Mouse (Mus musculus) neural tube, embryonic 14.5 days (tissue): Measurements from ENCODE around the gene Fam163a. TPM values are rescaled to one million over a fixed set of nuclear protein-coding genes. Genes with fewer than 3 reads are reported as not detected.

ENCODE experiments used
- ATAC-seq: fragments of 200-750 bp; cut with Nextera tagmentation; 2 replicates; pipeline ENCODE4 v1.8.0; 2017; ENCODE audit warnings: low read depth, mild to moderate bottlenecking, moderate TSS enrichment, moderate library complexity
- H3K27ac ChIP-seq: fragments of 300-500 bp; sonication (generic); 2 replicates; pipeline ENCODE4 v1.5.1; 2014; ENCODE audit warnings: low read depth, mild to moderate bottlenecking, control low read depth, low read length, moderate library complexity, mixed read lengths
- H3K27me3 ChIP-seq: fragments of 300-500 bp; sonication (generic); 2 replicates; pipeline ENCODE4 v1.6.1; 2014; ENCODE audit warnings: low read length; ENCODE audit not compliant: control insufficient read depth, insufficient read depth
- H3K36me3 ChIP-seq: fragments of 300-500 bp; sonication (generic); 2 replicates; pipeline ENCODE4 v1.6.1; 2014; ENCODE audit warnings: low read length, mixed read lengths; ENCODE audit not compliant: control insufficient read depth, insufficient read depth
- H3K4me1 ChIP-seq: fragments of 300-500 bp; sonication (generic); 2 replicates; pipeline ENCODE4 v1.6.1; 2014; ENCODE audit warnings: low read length; ENCODE audit not compliant: control insufficient read depth, insufficient read depth
- H3K4me2 ChIP-seq: fragments of 300-500 bp; sonication (generic); 2 replicates; pipeline ENCODE4 v1.6.1; 2014; ENCODE audit warnings: mild to moderate bottlenecking, low read depth, low read length, control low read depth
- H3K4me3 ChIP-seq: fragments of 300-500 bp; sonication (generic); 2 replicates; pipeline ENCODE4 v1.5.1; 2014; ENCODE audit warnings: low read depth, low read length, control low read depth, mixed read lengths
- H3K9ac ChIP-seq: fragments of 300-500 bp; sonication (generic); replicated peaks from 2 replicates; pipeline ENCODE4 v1.6.1; 2014; ENCODE audit warnings: low read depth, mild to moderate bottlenecking, control low read depth, low read length, mixed read lengths
- H3K9me3 ChIP-seq: fragments of 300-500 bp; sonication (generic); 2 replicates; pipeline ENCODE4 v1.6.1; 2016; ENCODE audit warnings: low read length; ENCODE audit not compliant: control insufficient read depth
- WGBS: fragments of 180-500 bp; shearing (Covaris S2); extraction: QIAGEN DNeasy Blood & Tissue Kit; methylation state at CpG from one replicate; pipeline ENCODE4 v1.1.7; 2014; 5-methylcytosine and 5-hydroxymethylcytosine counted together
- polyA plus RNA-seq: library from polyadenylated mRNA; unstranded; fragments of >200 nt; fragmentation: Nextera tagmentation; extraction: Ambion mirVana; gene quantifications from 2 replicates; pipeline ENCODE4 v1.2.1, GENCODE M21; 2014

The Fam163a gene
- polyA plus RNA-seq, 1 experiment from 2014 or later: 5.0 TPM

DNA sequence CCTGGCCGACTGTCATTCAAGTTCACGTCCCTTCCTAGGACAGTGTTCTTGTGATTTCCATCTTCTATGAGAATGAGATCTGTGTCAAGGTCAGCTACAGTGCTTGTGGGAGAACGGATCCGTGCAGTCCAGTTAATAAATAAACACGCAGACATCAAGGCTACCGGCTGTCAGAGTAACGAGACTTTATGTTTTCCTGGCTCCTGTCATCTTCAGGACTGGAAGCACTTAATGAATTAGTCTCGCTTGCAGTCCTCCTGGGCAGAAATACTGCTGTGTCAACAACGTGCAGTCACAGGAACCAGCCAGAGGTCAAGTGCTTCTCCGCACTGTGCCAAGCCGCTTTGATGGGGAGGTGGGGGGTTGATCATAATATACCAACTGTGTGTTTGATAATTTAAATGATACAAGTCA, 20.7 kb downstream of the Fam163a start:
- no peak overlapping the region for H3K9ac ChIP-seq
- H3K27me3 ChIP-seq: no peaks in the 10 kb centered on the region
- WGBS: 17% methylated on average over 11 of the region's 11 CpGs
- H3K4me3 ChIP-seq: no peak overlapping the region
- peaks cover 16% of the 10 kb centered on the region; the same call in 1 of the 2 replicates for H3K4me1 ChIP-seq
- H3K27ac ChIP-seq: no peak overlapping the region; the same call in 1 of the 2 replicates
- no peaks in the 10 kb centered on the region for H3K9me3 ChIP-seq
- peak; percentile 55; the same call in 1 of the 2 replicates for ATAC-seq
- no peaks in the 10 kb centered on the region for H3K36me3 ChIP-seq
- no peak overlapping the region for H3K4me2 ChIP-seq

DNA sequence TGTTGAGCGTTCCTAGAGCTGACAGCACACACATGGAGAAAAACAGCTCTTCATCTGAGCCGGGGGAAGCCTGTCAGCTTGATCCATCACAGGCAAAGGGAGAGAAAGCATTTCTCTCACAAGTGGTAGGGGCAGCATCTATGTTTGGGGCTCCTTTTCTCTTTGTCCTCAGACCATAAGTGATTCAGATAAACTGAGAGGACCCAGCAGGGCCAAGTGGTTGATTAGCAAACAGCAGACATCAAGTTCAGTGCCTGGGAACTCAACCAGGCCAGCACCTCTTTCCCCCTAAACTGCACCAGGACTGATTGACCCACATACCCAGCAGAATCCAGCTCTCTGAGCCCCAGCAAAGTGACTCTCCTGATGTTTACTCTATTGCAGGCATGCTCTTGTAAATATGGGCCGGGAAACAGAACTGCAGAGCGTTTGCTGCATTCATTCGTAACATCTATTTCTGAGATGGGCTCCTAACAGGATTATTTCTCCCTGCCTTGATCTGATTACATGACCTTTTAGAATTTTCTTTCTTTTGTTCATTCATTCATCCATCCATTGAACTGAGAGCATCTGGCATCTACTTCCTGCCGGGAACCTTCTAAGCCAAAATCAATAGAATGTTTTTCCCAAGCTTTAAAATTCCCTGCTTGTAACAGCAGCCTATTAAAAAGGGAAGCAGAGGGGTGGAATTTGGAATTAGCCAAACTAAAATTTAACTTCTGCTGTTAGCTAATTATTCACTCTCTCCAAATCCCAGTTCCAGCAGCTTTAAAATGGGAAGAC, 21.5 kb downstream of the Fam163a start:
- ATAC-seq: no peak
- Histone ChIP-seq H3K36me3 (no peaks in the 10 kb centered on the region), H3K4me3 (no peak overlapping the region), H3K9ac (no peak overlapping the region), H3K27ac (no peak overlapping the region; the same call in 1 of the 2 replicates), H3K4me2 (no peak overlapping the region), H3K4me1 (peaks cover 16% of the 10 kb centered on the region; the same call in 1 of the 2 replicates), H3K27me3 (no peaks in the 10 kb centered on the region), H3K9me3 (no peaks in the 10 kb centered on the region)
- WGBS: 36% methylated on average over 6 of the region's 6 CpGs

DNA sequence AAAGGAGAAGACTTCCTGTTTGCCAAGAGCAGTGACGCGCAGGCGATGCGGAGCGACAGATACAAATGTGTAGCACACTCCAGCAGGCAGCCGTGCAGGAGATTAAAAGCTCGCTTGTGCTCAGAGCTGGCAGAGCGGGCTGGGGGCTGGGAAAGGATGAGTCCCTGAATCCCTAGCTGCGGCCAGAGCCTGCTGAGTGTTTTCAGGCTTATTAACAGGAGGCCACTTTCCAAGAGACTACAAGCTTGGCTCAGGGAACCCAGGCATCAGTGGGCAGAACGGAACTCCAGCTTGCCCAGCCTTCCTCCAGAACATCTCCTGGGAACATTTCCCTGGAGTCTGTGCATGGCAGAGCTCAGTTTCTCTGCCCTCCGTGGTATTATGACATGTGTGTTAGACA, 25.0 kb downstream of the Fam163a start:
- Histone ChIP-seq H3K4me3 (no peak overlapping the region), H3K36me3 (no peaks in the 10 kb centered on the region), H3K4me2 (no peak overlapping the region), H3K9me3 (no peaks in the 10 kb centered on the region), H3K27ac (no peak overlapping the region), H3K27me3 (no peaks in the 10 kb centered on the region), H3K4me1 (peaks cover 16% of the 10 kb centered on the region; the same call in 1 of the 2 replicates), H3K9ac (no peak overlapping the region)
- WGBS: 26% methylated on average over 11 of the region's 11 CpGs
- ATAC-seq: peak; percentile 66; the same call in 1 of the 2 replicates

DNA sequence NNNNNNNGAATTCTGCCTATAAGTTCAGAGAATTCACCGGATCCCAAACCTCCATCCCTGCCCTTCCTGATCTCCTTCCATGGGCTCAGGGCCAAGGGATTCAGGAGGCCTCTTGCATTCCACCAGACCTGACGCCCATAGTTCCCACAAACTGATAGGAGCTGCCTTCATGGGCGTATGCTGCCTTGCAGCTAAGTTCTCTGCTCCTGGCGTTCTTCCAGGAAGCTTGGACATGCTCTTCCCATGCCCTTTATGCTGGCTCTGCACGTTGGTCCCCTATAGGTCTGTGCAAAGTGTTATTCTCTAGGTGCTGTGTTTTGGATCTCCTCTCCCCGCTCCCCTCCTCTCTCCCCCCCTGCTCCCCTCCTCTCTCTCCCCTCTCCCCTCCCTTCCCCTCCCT, 36.1 kb downstream of the Fam163a start:
- H3K4me1 ChIP-seq: no peaks in the 10 kb centered on the region
- no peak overlapping the region for H3K4me2 ChIP-seq
- no peaks in the 10 kb centered on the region for H3K27me3 ChIP-seq
- no peak overlapping the region for H3K4me3 ChIP-seq
- no peak for ATAC-seq
- 58% methylated on average over 6 of the region's 6 CpGs for WGBS
- H3K27ac ChIP-seq: no peak overlapping the region
- no peak overlapping the region for H3K9ac ChIP-seq
- no peaks in the 10 kb centered on the region for H3K36me3 ChIP-seq
- no peaks in the 10 kb centered on the region for H3K9me3 ChIP-seq

DNA sequence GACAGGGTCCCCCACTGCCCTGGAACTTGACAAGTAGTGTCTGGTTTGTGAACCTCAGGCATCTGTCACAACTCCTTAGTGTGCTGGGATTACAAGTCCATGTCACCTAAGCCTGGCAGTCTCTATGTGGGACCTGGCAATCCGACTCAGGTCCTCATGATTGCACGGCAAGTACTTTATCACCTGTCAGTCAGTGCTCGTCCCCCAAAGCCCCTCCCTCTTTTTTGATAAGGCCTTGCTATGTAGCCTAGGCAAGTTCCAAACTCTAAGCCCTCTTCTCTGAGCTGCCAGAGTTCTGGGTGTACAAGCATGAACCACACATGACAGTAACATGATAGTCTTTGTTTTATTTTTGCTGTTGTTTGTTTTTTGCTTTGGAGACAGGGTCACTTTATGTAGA, 88.1 kb downstream of the Fam163a start:
- no peak overlapping the region for H3K27ac ChIP-seq
- no peak overlapping the region for H3K4me2 ChIP-seq
- no peak overlapping the region for H3K9ac ChIP-seq
- no peak for ATAC-seq
- no peak overlapping the region for H3K4me3 ChIP-seq
- no peaks in the 10 kb centered on the region for H3K4me1 ChIP-seq
- H3K27me3 ChIP-seq: no peaks in the 10 kb centered on the region
- H3K36me3 ChIP-seq: no peaks in the 10 kb centered on the region
- 74% methylated on average over 3 of the region's 3 CpGs for WGBS
- H3K9me3 ChIP-seq: no peaks in the 10 kb centered on the region

DNA sequence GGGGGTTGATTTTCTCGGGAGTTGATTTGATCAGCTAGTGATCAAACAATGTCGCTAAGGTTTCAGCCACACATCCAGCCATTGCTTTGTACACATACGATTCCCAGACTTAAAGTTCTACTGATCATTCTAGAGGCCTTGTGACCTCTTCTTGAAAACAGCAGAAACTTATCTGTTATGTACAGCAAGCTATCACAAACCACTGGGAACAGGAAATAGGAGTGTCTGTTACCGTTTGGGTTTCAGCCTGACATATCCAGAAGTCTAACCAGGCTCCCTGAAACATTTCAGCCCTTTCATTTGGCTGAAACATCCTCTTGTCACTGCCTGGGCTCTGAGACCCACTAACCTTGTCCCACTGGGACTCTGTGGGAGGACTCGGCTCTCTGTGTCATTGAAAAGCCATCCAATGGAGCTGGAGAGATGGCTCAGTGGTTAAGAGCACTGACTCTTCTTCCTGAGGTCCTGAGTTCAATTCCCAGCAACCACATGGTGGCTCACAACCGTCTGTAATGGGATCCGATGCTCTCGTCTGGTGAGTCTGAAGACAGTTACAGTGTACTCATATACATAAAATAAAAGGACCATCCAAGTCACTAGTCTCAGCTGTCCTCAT, 90.8 kb downstream of the Fam163a start:
- ATAC-seq: no peak
- no peaks in the 10 kb centered on the region for H3K27me3 ChIP-seq
- no peaks in the 10 kb centered on the region for H3K4me1 ChIP-seq
- H3K27ac ChIP-seq: no peak overlapping the region
- no peak overlapping the region for H3K4me2 ChIP-seq
- no peaks in the 10 kb centered on the region for H3K36me3 ChIP-seq
- WGBS: 86% methylated on average over 8 of the region's 8 CpGs
- H3K9me3 ChIP-seq: no peaks in the 10 kb centered on the region
- H3K4me3 ChIP-seq: no peak overlapping the region
- H3K9ac ChIP-seq: no peak overlapping the region

DNA sequence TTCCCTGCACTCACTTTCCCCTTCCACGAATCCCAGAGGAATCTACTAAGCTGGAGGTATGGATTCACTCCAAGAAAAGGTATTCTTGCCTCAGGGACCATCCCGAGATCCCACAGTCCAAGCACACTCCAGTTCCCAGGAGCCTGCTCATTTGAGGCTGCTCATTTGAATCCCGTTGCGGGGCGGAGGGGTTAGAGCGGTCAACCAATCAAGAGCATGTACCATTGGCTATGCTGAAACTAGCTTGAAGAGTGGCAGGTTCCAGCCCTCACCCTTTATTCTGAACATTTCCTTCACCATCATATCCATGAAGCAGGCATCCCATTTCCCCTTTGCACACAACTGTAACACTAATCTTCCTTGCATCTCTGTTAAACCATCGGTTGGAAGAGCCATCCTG, 92.7 kb downstream of the Fam163a start:
- Histone ChIP-seq H3K9me3 (no peaks in the 10 kb centered on the region), H3K4me3 (no peak overlapping the region), H3K4me1 (no peaks in the 10 kb centered on the region), H3K4me2 (no peak overlapping the region), H3K9ac (no peak overlapping the region), H3K36me3 (no peaks in the 10 kb centered on the region), H3K27ac (no peak overlapping the region), H3K27me3 (no peaks in the 10 kb centered on the region)
- 60% methylated on average over 7 of the region's 7 CpGs for WGBS
- no peak for ATAC-seq

DNA sequence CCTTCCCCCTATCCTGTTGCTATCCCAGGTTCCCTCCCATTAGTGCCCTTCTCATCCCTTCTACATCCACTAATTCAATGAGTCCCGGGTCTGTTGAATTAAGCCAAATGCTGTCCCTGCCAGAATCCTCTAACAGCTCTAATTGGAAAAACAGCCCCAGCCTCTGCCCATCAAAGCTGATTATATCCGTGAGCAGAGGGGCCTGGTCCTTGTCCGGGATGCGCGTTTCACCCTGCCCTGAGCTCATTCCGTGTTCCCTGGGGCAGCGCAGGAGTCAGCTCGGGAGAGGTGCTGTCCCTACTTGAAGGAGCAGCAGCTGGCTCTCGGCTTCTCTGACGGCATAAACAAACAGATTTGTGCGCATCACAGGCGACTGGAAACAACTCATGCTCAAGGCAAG, 93.1 kb downstream of the Fam163a start:
- no peaks in the 10 kb centered on the region for H3K36me3 ChIP-seq
- ATAC-seq: no peak
- H3K9ac ChIP-seq: no peak overlapping the region
- WGBS: 39% methylated on average over 12 of the region's 12 CpGs
- H3K4me3 ChIP-seq: no peak overlapping the region
- H3K9me3 ChIP-seq: no peaks in the 10 kb centered on the region
- H3K27ac ChIP-seq: no peak overlapping the region
- H3K4me1 ChIP-seq: no peaks in the 10 kb centered on the region
- H3K4me2 ChIP-seq: no peak overlapping the region
- no peaks in the 10 kb centered on the region for H3K27me3 ChIP-seq

DNA sequence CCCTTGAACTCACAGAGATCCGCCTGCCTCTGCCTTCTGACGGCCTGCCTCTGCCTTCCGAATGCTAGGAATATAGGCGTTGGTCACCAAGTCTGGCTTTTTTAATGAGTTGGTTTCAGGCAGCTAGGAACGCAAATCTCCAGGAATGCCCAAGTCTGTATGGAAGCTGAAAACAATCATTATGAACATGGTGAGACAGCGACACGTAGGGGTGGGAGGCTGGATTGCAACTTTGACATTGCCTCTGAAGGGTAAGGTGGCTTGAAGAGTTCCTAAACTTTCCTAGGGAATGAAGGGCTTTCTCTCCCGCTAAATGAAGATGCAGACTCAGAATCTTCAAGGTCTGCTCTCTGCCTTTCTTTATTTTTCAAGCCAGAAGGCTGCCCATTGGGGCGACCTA, 93.7 kb downstream of the Fam163a start:
- H3K27ac ChIP-seq: no peak overlapping the region
- 79% methylated on average over 9 of the region's 9 CpGs for WGBS
- no peak overlapping the region for H3K4me3 ChIP-seq
- H3K36me3 ChIP-seq: no peaks in the 10 kb centered on the region
- no peaks in the 10 kb centered on the region for H3K27me3 ChIP-seq
- no peaks in the 10 kb centered on the region for H3K4me1 ChIP-seq
- H3K4me2 ChIP-seq: no peak overlapping the region
- no peak overlapping the region for H3K9ac ChIP-seq
- no peak for ATAC-seq
- H3K9me3 ChIP-seq: no peaks in the 10 kb centered on the region
